Mouse (Mus musculus): Measurements from ENCODE around the gene Elp5. TPM values are rescaled to one million over a fixed set of nuclear protein-coding genes. Genes with fewer than 3 reads are reported as not detected.

The Elp5 gene
- polyA plus RNA-seq, 1 experiment, result 11.0 TPM

- no peak for TF ChIP-seq GATA1 (IDR thresholded peaks at IDR 0.05; ENCODE audit: borderline replicate concordance, low read length)
- TF ChIP-seq FLI1 (IDR thresholded peaks at IDR 0.05; ENCODE audit: low read length), result no peak
- Histone ChIP-seq H3K4me3 (replicated peaks) (peak overlapping the region; percentile 99), H3K4me1 (peaks cover 60% of the 10 kb centered on the region), H3K27me3 (replicated peaks) (no peaks in the 10 kb centered on the region), H3K36me3 (replicated peaks; ENCODE audit: low read length) (peaks cover 57% of the 10 kb centered on the region), H3K9me3 (no peaks in the 10 kb centered on the region)
Observed at GRCm38 (mm10) chr11:69994401-69995090, 12.2 kb upstream of the Elp5 start.

GRCm38 (mm10) chr11:69992932-69993331 lies 10.6 kb upstream of the Elp5 start:
- Histone ChIP-seq H3K4me1 (peaks cover 48% of the 10 kb centered on the region), H3K36me3 (replicated peaks; ENCODE audit: low read length) (peaks cover 57% of the 10 kb centered on the region), H3K9me3 (no peaks in the 10 kb centered on the region), H3K27me3 (replicated peaks) (no peaks in the 10 kb centered on the region), H3K4me3 (replicated peaks) (peak overlapping the region; percentile 96)
- TF ChIP-seq GATA1 (IDR thresholded peaks at IDR 0.05; ENCODE audit: borderline replicate concordance, low read length), result no peak
- no peak for TF ChIP-seq FLI1 (IDR thresholded peaks at IDR 0.05; ENCODE audit: low read length)

GRCm38 (mm10) chr11:69992396-69992795 lies 10.1 kb upstream of the Elp5 start:
- Histone ChIP-seq H3K27me3 (replicated peaks) (no peaks in the 10 kb centered on the region), H3K4me1 (peaks cover 44% of the 10 kb centered on the region), H3K4me3 (replicated peaks) (peak overlapping the region; percentile 96), H3K9me3 (no peaks in the 10 kb centered on the region), H3K36me3 (replicated peaks; ENCODE audit: low read length) (peaks cover 57% of the 10 kb centered on the region)
- TF ChIP-seq FLI1 (IDR thresholded peaks at IDR 0.05; ENCODE audit: low read length) (no peak), GATA1 (IDR thresholded peaks at IDR 0.05; ENCODE audit: borderline replicate concordance, low read length) (no peak)

DNA sequence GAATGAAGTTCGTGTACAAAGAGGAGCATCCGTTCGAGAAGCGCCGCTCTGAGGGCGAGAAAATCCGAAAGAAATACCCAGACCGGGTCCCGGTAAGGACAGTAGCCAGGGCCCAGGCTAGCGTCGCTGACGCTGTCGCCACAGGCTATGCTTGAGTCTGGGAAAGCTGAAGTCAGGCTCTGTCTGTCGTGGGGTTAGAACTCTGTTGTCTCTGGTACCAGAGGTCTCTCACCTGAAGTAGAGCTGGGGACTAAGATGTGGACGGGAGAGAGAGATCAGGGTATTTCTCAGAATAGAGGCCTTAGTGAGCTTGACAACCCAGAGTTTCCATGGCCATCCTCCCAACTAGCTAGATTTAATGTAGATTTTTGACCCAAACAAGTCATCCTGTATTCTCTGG lies 9.4 kb upstream of the Elp5 start:
- H3K4me1 ChIP-seq, result peaks cover 43% of the 10 kb centered on the region
- no peaks in the 10 kb centered on the region for H3K9me3 ChIP-seq
- H3K36me3 ChIP-seq (replicated peaks; ENCODE audit: low read length), result peaks cover 64% of the 10 kb centered on the region
- TF ChIP-seq FLI1 (IDR thresholded peaks at IDR 0.05; ENCODE audit: low read length), result no peak
- TF ChIP-seq GATA1 (IDR thresholded peaks at IDR 0.05; ENCODE audit: borderline replicate concordance, low read length), result no peak
- H3K4me3 ChIP-seq (replicated peaks), result peak overlapping the region; percentile 96
- no peaks in the 10 kb centered on the region for H3K27me3 ChIP-seq (replicated peaks)

GRCm38 (mm10) chr11:69990850-69991691 lies 8.8 kb upstream of the Elp5 start, which contains the start of gene Gabarap:
TSS of gene Gabarap (plus strand) at chr11:69991143.
- TF ChIP-seq GATA1 (IDR thresholded peaks at IDR 0.05; ENCODE audit: borderline replicate concordance, low read length) (peak; percentile 78; the same call in 1 of the 3 replicates), FLI1 (IDR thresholded peaks at IDR 0.05; ENCODE audit: low read length) (no peak)
- peak within 1 kb of the TSS; percentile 96 for H3K4me3 ChIP-seq (replicated peaks)
- peaks cover 70% of the 10 kb centered on the region for H3K36me3 ChIP-seq (replicated peaks; ENCODE audit: low read length)
- H3K4me1 ChIP-seq, result peaks cover 43% of the 10 kb centered on the region
- no peaks in the 10 kb centered on the region for H3K27me3 ChIP-seq (replicated peaks)
- no peaks in the 10 kb centered on the region for H3K9me3 ChIP-seq

GRCm38 (mm10) chr11:69989949-69990348 lies 7.6 kb upstream of the Elp5 start:
- Histone ChIP-seq H3K9me3 (no peaks in the 10 kb centered on the region), H3K4me3 (replicated peaks) (peak overlapping the region; percentile 7), H3K27me3 (replicated peaks) (no peaks in the 10 kb centered on the region), H3K36me3 (replicated peaks; ENCODE audit: low read length) (peaks cover 77% of the 10 kb centered on the region), H3K4me1 (peaks cover 43% of the 10 kb centered on the region)
- TF ChIP-seq FLI1 (IDR thresholded peaks at IDR 0.05; ENCODE audit: low read length) (no peak), GATA1 (IDR thresholded peaks at IDR 0.05; ENCODE audit: borderline replicate concordance, low read length) (no peak)

GRCm38 (mm10) chr11:69984431-69984830 lies 2.1 kb upstream of the Elp5 start:
- TF ChIP-seq GATA1 (IDR thresholded peaks at IDR 0.05; ENCODE audit: borderline replicate concordance, low read length) (no peak), FLI1 (IDR thresholded peaks at IDR 0.05; ENCODE audit: low read length) (no peak)
- Histone ChIP-seq H3K36me3 (replicated peaks; ENCODE audit: low read length) (peaks cover 64% of the 10 kb centered on the region), H3K4me1 (peaks cover 41% of the 10 kb centered on the region), H3K27me3 (replicated peaks) (no peaks in the 10 kb centered on the region), H3K4me3 (replicated peaks) (no peak overlapping the region), H3K9me3 (no peaks in the 10 kb centered on the region)

DNA sequence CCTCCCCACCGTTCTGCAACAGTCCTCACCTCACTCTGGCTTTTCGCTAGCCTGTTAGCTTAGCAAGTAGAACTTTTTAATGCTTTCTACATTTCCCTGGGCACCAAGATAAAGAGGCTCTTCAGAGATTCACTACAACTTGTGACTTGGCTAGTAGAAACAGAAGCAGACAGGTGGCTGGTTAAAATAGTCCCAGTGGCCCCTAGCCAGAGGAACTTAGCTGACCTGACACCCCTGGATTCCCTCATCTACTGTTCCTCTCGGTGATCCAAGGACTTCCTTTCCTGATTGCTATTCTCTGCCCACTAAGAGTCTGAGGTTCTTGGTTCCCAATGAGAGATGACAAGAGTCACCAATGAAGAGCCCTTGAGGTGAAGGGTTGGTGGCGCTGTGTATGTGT lies 1.1 kb upstream of the Elp5 start:
- Histone ChIP-seq H3K27me3 (replicated peaks) (no peaks in the 10 kb centered on the region), H3K36me3 (replicated peaks; ENCODE audit: low read length) (peaks cover 60% of the 10 kb centered on the region), H3K4me3 (replicated peaks) (peak overlapping the region; percentile 79), H3K9me3 (no peaks in the 10 kb centered on the region), H3K4me1 (peaks cover 49% of the 10 kb centered on the region)
- TF ChIP-seq FLI1 (IDR thresholded peaks at IDR 0.05; ENCODE audit: low read length), result no peak
- TF ChIP-seq GATA1 (IDR thresholded peaks at IDR 0.05; ENCODE audit: borderline replicate concordance, low read length), result no peak

DNA sequence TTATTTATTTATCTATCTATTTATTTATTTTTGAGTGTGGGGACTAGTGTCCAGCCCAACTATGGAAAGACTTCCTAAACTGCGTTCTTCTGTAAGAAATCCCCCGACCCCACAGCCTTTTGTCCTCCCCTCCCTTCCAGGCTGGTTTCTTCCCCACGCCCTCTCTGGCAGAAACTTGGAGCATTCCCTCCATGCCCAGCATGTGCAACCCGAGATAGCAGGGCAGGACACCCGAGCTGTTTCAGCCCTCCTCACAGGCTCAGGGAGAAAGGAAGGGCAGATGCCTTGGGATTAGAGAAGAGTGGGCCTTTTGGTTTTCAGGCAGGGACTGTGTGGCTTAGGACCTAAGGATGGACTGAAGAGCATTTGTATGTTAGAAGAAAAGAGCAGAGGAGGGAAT lies 560 bp upstream of the Elp5 start:
- peak overlapping the region; percentile 95 for H3K4me3 ChIP-seq (replicated peaks)
- H3K9me3 ChIP-seq, result no peaks in the 10 kb centered on the region
- TF ChIP-seq GATA1 (IDR thresholded peaks at IDR 0.05; ENCODE audit: borderline replicate concordance, low read length) (no peak), FLI1 (IDR thresholded peaks at IDR 0.05; ENCODE audit: low read length) (no peak)
- H3K27me3 ChIP-seq (replicated peaks), result no peaks in the 10 kb centered on the region
- peaks cover 45% of the 10 kb centered on the region for H3K4me1 ChIP-seq
- peaks cover 59% of the 10 kb centered on the region for H3K36me3 ChIP-seq (replicated peaks; ENCODE audit: low read length)
